Comparison of ENCODE assay signal across 8 mouse cellular contexts in the genomic region with DNA sequence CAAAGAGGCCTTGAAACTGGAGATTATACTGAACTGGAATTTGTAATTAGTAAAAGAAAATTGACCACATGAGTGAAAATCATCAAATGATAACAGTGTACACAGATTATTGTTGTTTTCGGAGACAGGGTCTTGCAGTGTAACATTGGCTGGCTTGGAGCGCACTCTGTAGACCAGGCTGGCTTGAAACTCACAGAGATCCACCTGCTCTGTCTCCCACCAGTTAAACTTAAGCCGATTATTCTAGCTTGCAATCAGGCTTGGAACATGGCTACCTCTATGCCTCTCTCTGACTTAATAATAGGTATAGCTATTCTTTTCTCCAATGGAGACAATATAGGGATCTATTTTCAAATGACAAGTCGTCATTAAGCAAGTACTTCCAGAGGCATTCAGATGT. TPM values are rescaled to one million over a fixed set of nuclear protein-coding genes. Genes with fewer than 3 reads are reported as not detected.
A peak's percentile ranks its signal among the peaks of the same experiment; 100 is the strongest.
DNase-seq lines count a peak whose midpoint lies in the region; ATAC-seq and TF ChIP-seq lines count a peak whose summit lies in the region.

No protein-coding gene starts in this region.

- 71% methylated on average over 4 of the region's 4 CpGs for WGBS in lung, embryonic 15.5 days
- 84% methylated on average over 4 of the region's 4 CpGs for WGBS in hindbrain, embryonic 16.5 days

- no peaks in the 10 kb centered on the region; the same call in 1 of the 2 replicates for H3K9me3 ChIP-seq in lung, embryonic 15.5 days
- H3K9me3 ChIP-seq in hindbrain, embryonic 16.5 days (ENCODE audit: control insufficient read depth, low read length): no peaks in the 10 kb centered on the region

- H3K27ac ChIP-seq in gastrocnemius, adult 2 months: peak overlapping the region; percentile 99; the same call in 1 of the 2 replicates
- H3K27ac ChIP-seq in lung, embryonic 15.5 days: peak overlapping the region; percentile 98
- H3K27ac ChIP-seq in hindbrain, embryonic 16.5 days (ENCODE audit: low read depth, low read length): no peak overlapping the region

- no peaks in the 10 kb centered on the region for H3K27me3 ChIP-seq in lung, embryonic 15.5 days
- H3K27me3 ChIP-seq in hindbrain, embryonic 16.5 days (replicated peaks; ENCODE audit: control insufficient read depth, insufficient read depth, low read length): no peaks in the 10 kb centered on the region
- H3K27me3 ChIP-seq in myocyte (ENCODE audit: control insufficient read depth, insufficient read depth, insufficient read length): no peaks in the 10 kb centered on the region

- no peak for TF ChIP-seq CTCF in gastrocnemius, adult 2 months (IDR thresholded peaks at IDR 0.05)

- H3K79me2 ChIP-seq in myocyte (ENCODE audit: control insufficient read depth, insufficient read depth): peaks cover 42% of the 10 kb centered on the region

- no peak for ATAC-seq in lung, embryonic 15.5 days (ENCODE audit: borderline replicate concordance, extremely low read depth, low FRiP score, low TSS enrichment)
- ATAC-seq in hindbrain, embryonic 16.5 days: no peak
- no peak for ATAC-seq in cerebellum, adult (ENCODE audit: insufficient number of reproducible peaks, low FRiP score, low TSS enrichment)

- no peak for DNase-seq in gastrocnemius, adult 2 months
- no peak for DNase-seq in gastrocnemius, adult 18-20 months (ENCODE audit: low spot score)
- DNase-seq in lung, postnatal 25 days (ENCODE audit: low spot score): no peak
- no peak for DNase-seq in adipocyte (ENCODE audit: low spot score)

- peak overlapping the region; percentile 65 for H3K4me2 ChIP-seq in lung, embryonic 15.5 days
- peak overlapping the region; percentile 79 for H3K4me2 ChIP-seq in hindbrain, embryonic 16.5 days (ENCODE audit: low read length)
- H3K4me2 ChIP-seq in myocyte (ENCODE audit: low read depth): peak overlapping the region; percentile 82

- intact Hi-C loops in gastrocnemius, adult 2 months (cut with DNase I): loop anchor here (2.0 to 5.0 kb wide), 2 partner anchors 28 to 75 kb away; a partner anchor contains a TSS

- no peak overlapping the region for H3ac ChIP-seq in myocyte (ENCODE audit: control insufficient read depth, insufficient read length)

- peaks cover 14% of the 10 kb centered on the region for H3K36me3 ChIP-seq in lung, embryonic 15.5 days
- H3K36me3 ChIP-seq in hindbrain, embryonic 16.5 days (ENCODE audit: control insufficient read depth, insufficient read depth, low read length): 0 out of 2 replicates have a peak, but pooled peaks cover 4% of the 10 kb centered on the region
- H3K36me3 ChIP-seq in myocyte (ENCODE audit: control insufficient read depth, insufficient read depth): peaks cover 18% of the 10 kb centered on the region

- peaks cover 33% of the 10 kb centered on the region for H3K4me1 ChIP-seq in lung, embryonic 15.5 days
- H3K4me1 ChIP-seq in hindbrain, embryonic 16.5 days (ENCODE audit: control insufficient read depth, insufficient read depth, low read depth, low read length): peaks cover 15% of the 10 kb centered on the region

- no peak for TF ChIP-seq POLR2A in myocyte (IDR thresholded peaks at IDR 0.05; ENCODE audit: insufficient read length, low read depth)

- peak overlapping the region; percentile 96 for H3K4me3 ChIP-seq in gastrocnemius, adult 2 months
- H3K4me3 ChIP-seq in lung, embryonic 15.5 days: no peak overlapping the region
- peak overlapping the region; percentile 81; the same call in 1 of the 2 replicates for H3K4me3 ChIP-seq in hindbrain, embryonic 16.5 days (ENCODE audit: low read length)
- peak overlapping the region; percentile 54 for H3K4me3 ChIP-seq in myocyte

- H3K9ac ChIP-seq in lung, embryonic 15.5 days: no peak overlapping the region
- H3K9ac ChIP-seq in hindbrain, embryonic 16.5 days (ENCODE audit: low read depth, low read length): no peak overlapping the region

TF ChIP-seq in myocyte, 11 proteins besides CTCF, POLR2A, EP300 and RAD21:
- TF ChIP-seq CEBPB (IDR thresholded peaks at IDR 0.05; ENCODE audit: insufficient read depth, poor library complexity, severe bottlenecking): no peak
- no peak for TF ChIP-seq E2F4 (IDR thresholded peaks at IDR 0.05; ENCODE audit: insufficient read depth)
- TF ChIP-seq USF1 (IDR thresholded peaks at IDR 0.05; ENCODE audit: low read depth): no peak
- no peak for TF ChIP-seq MAX (IDR thresholded peaks at IDR 0.05; ENCODE audit: low read depth)
- TF ChIP-seq SRF (IDR thresholded peaks at IDR 0.05; ENCODE audit: control insufficient read depth, insufficient read length, low read depth): no peak
- TF ChIP-seq MYOG (IDR thresholded peaks at IDR 0.05; ENCODE audit: control insufficient read depth in 1 of 3, insufficient read depth in 1 of 3, insufficient read length in 2 of 3, low read depth in 2 of 3): no peak
- no peak for TF ChIP-seq POLR2AphosphoS2 (IDR thresholded peaks at IDR 0.05; ENCODE audit: insufficient read length, low read depth)

RNA-seq across cellular contexts. Expression of a gene that starts 1.4 kb away (rescaled TPM):
- 10 to 100 TPM; 12.8 to 16.1 TPM for total RNA-seq in gastrocnemius, adult 2 months (2021)
- total RNA-seq in gastrocnemius, adult 18-20 months (2021): 10 to 100 TPM; 11.0 to 16.9 TPM
- 14.9 and 15.4 TPM in 2 replicates for polyA plus RNA-seq in lung, embryonic 15.5 days (2015; fragmentation: Nextera tagmentation; extraction: Ambion mirVana)
- polyA plus RNA-seq in hindbrain, embryonic 16.5 days (2015; fragmentation: Nextera tagmentation; extraction: Ambion mirVana): 3.5 and 4.0 TPM in 2 replicates
- 27.4 TPM for polyA plus RNA-seq in myocyte (2012; fragmentation: generic; extraction: Trizol)

RNA-seq across cellular contexts. Expression of a gene that starts 28.5 kb away (rescaled TPM):
- 1 to 10 TPM; 5.7 to 6.6 TPM for total RNA-seq in gastrocnemius, adult 2 months (2021)
- 1 to 10 TPM; 5.4 to 6.4 TPM for total RNA-seq in gastrocnemius, adult 18-20 months (2021)
- 11.0 and 14.2 TPM in 2 replicates for polyA plus RNA-seq in lung, embryonic 15.5 days (2015; fragmentation: Nextera tagmentation; extraction: Ambion mirVana)
- polyA plus RNA-seq in hindbrain, embryonic 16.5 days (2015; fragmentation: Nextera tagmentation; extraction: Ambion mirVana): 20.7 and 23.3 TPM in 2 replicates
- 1.5 TPM for polyA plus RNA-seq in myocyte (2012; fragmentation: generic; extraction: Trizol)
